Mouse (Mus musculus): ENCODE data around the gene Ddi1.

DNA sequence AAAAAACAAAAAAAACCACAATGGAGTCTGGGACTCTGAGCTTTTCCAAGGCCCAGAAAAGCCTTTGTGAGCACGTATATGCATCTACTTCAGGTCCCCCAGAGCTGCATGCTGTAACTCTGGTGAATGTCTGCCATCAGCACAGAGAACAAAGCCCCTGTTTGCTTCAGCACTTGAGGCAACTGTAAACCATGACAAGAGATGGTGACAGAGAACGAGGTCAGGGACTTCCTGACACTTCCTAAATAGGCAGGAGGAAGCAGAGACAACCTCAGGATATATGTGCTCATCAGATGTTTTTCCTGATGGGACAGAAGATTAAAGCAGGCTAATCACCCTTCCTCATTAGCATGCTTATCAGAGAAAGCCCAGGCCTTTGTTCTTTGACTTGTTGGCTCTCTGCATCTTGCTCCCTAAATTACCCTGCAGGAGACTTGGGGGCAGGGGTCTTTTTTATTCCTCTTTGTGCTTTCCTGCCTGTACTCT lies 19.6 kb upstream of the Ddi1 start:
- no peak for TF ChIP-seq CTCF (IDR thresholded peaks at IDR 0.05; ENCODE audit: low read depth)
- no peak for TF ChIP-seq EP300 (IDR thresholded peaks at IDR 0.05; ENCODE audit: low read depth)
